Mouse (Mus musculus) embryonic facial prominence, embryonic 13.5 days (tissue): Measurements from ENCODE around the gene 4931406C07Rik. TPM values are rescaled to one million over a fixed set of nuclear protein-coding genes. Genes with fewer than 3 reads are reported as not detected.

Source experiments
- ATAC-seq: fragments of 200-750 bp; cut with Nextera tagmentation; 2 replicates; pipeline ENCODE4 v1.8.0; 2017; ENCODE audit warnings: low read depth; ENCODE audit not compliant: insufficient number of reproducible peaks, insufficient read depth, low FRiP score, low TSS enrichment
- H3K27ac ChIP-seq: fragments of 300-500 bp; sonication (generic); 2 replicates; pipeline ENCODE4 v1.5.1; 2015; ENCODE audit warnings: moderate library complexity, mild to moderate bottlenecking, inconsistent platforms
- H3K27me3 ChIP-seq: fragments of 300-500 bp; sonication (generic); 2 replicates; pipeline ENCODE4 v1.6.1; 2015; ENCODE audit warnings: mild to moderate bottlenecking, inconsistent platforms
- H3K36me3 ChIP-seq: fragments of 300-500 bp; sonication (generic); 2 replicates; pipeline ENCODE4 v1.6.1; 2015; ENCODE audit warnings: mild to moderate bottlenecking, inconsistent platforms
- H3K4me1 ChIP-seq: fragments of 300-500 bp; sonication (generic); 2 replicates; pipeline ENCODE4 v1.6.1; 2015; ENCODE audit warnings: inconsistent platforms
- H3K4me2 ChIP-seq: fragments of 300-500 bp; sonication (generic); 2 replicates; pipeline ENCODE4 v1.6.1; 2015; ENCODE audit warnings: moderate library complexity, mild to moderate bottlenecking, inconsistent platforms
- H3K4me3 ChIP-seq: fragments of 300-500 bp; sonication (generic); 2 replicates; pipeline ENCODE4 v1.5.1; 2015; ENCODE audit warnings: mild to moderate bottlenecking, inconsistent platforms
- H3K9ac ChIP-seq: fragments of 300-500 bp; sonication (generic); 2 replicates; pipeline ENCODE4 v1.6.1; 2015; ENCODE audit warnings: mild to moderate bottlenecking, inconsistent platforms
- H3K9me3 ChIP-seq: fragments of 300-500 bp; sonication (generic); 2 replicates; pipeline ENCODE4 v1.6.1; 2016; ENCODE audit warnings: inconsistent platforms
- WGBS: fragments of 180-500 bp; shearing (Covaris S2); methylation state at CpG from one replicate; pipeline ENCODE4 v1.1.7; 2015; ENCODE audit warnings: mixed read lengths; 5-methylcytosine and 5-hydroxymethylcytosine counted together
- microRNA-seq: library from miRNA; unstranded; fragments of <30 nt; microRNA quantifications from one replicate; pipeline ENCODE4, GENCODE M21; 2016
- polyA plus RNA-seq: library from polyadenylated mRNA; unstranded; fragments of >200 nt; fragmentation: Nextera tagmentation; extraction: Ambion mirVana; gene quantifications from 2 replicates; pipeline ENCODE4 v1.2.1, GENCODE M21; 2015

The 4931406C07Rik gene
- polyA plus RNA-seq, 1 experiment from 2014 or later = 13.8 TPM

DNA sequence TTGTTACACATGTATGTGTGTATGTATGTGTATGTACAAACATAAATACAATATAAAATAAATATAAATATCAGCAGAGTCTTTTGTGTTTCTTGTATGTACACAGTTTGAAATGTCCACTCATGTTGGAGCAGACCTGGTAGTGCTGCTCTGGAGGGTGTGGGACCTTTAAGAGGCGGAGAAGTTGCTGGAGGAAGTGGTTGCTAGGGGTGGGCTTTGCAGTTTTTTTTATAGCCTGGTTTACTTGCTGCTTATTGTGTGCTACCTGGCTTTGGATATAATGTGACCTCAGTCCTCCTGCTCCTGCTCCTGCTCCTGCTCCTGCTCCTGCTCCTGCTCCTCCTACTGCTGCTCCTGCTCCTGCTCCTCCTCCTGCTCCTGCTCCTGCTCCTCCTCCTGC, 72.6 kb downstream of the 4931406C07Rik start:
- H3K36me3 ChIP-seq = no peaks in the 10 kb centered on the region
- no peaks in the 10 kb centered on the region for H3K9me3 ChIP-seq
- H3K4me3 ChIP-seq = no peak overlapping the region
- H3K4me2 ChIP-seq = no peak overlapping the region
- WGBS = 87% methylated on average over 1 of the region's 1 CpGs
- peaks cover 4% of the 10 kb centered on the region for H3K4me1 ChIP-seq
- no peak overlapping the region for H3K9ac ChIP-seq
- no peak for ATAC-seq
- no peaks in the 10 kb centered on the region; the same call in 1 of the 2 replicates for H3K27me3 ChIP-seq
- H3K27ac ChIP-seq = no peak overlapping the region

Small RNA genes lying within 50 kb of the gene (microRNA-seq; reads per million reads assigned to microRNA genes)
- gene Gm49349 (not detected), gene mmu-mir-7650 (not detected)

Other genes starting within 250 kb of the 4931406C07Rik start
- gene Hephl1, start 194.3 kb downstream of the 4931406C07Rik start, polyA plus RNA-seq = 0.06 TPM in 1 of 2 replicates, not detected in the other
- gene Vstm5, start 67.4 kb downstream of the 4931406C07Rik start, polyA plus RNA-seq = 4.2 and 4.3 TPM in 2 replicates
- 31.6 and 33.2 TPM in 2 replicates for gene Med17, start 26.5 kb downstream of the 4931406C07Rik start, polyA plus RNA-seq
- gene Taf1d, start 234 bp downstream of the 4931406C07Rik start, polyA plus RNA-seq = 96.0 and 106 TPM in 2 replicates
- 20.7 and 20.8 TPM in 2 replicates for gene Cep295, start 51.3 kb upstream of the 4931406C07Rik start, polyA plus RNA-seq
- 3.3 TPM in 2 replicates for gene Smco4, start 187.0 kb upstream of the 4931406C07Rik start, polyA plus RNA-seq